Mouse (Mus musculus): Measurements from ENCODE around the gene Wwc1. TPM values are rescaled to one million over a fixed set of nuclear protein-coding genes. Genes with fewer than 3 reads are reported as not detected.

The Wwc1 gene
- total and polyA plus RNA-seq, 3 experiments, result 0.89 to 8.7 (median 2.0) TPM

DNA sequence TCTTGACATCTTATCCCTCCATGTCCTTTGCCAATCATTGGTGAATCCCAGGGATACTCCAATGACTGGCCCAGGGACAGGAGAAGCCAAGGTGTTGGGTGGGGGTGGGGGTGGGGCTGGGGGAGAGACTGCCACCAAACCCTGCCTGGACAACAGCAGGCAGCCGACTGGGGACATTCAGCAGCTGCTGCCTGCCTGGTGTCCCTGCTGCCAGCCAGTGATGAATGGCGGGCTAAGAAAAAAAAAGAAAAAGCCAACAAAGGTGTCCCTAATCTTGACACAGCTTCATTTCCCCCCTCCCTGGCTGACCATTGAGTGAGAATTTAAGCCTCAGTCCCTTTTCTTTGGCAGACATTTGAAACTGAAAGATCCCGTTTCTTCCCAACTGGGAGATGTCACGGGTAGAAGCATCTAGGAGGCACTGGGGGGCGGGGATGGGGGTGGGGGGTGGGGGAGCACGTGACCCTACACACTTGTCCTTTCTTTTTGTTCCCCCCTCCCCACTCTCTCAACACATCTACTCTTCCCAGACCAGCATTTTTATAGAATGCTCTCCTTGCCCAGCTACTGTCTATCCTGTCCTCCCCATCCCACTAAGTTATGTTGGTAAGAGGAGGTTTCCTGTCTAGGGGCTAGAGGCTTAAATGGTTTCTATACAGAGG, 7.9 kb downstream of the Wwc1 start:
- in situ Hi-C loops (cut with MboI; ENCODE audit: low pct_ligation_motif_present, low pct_unique_long_range_greater_than_20kb, low sequenced_read_pairs), result no loop called here
- Histone ChIP-seq H3K4me1 (ENCODE audit: control insufficient read depth in 1 of 2, insufficient read depth in 2 of 2) (peaks cover 0 to 22% of the 10 kb centered on the region in 2 experiments; a peak in 2 of 4 replicates), H3K27me3 (replicated peaks) (no peaks in the 10 kb centered on the region)

DNA sequence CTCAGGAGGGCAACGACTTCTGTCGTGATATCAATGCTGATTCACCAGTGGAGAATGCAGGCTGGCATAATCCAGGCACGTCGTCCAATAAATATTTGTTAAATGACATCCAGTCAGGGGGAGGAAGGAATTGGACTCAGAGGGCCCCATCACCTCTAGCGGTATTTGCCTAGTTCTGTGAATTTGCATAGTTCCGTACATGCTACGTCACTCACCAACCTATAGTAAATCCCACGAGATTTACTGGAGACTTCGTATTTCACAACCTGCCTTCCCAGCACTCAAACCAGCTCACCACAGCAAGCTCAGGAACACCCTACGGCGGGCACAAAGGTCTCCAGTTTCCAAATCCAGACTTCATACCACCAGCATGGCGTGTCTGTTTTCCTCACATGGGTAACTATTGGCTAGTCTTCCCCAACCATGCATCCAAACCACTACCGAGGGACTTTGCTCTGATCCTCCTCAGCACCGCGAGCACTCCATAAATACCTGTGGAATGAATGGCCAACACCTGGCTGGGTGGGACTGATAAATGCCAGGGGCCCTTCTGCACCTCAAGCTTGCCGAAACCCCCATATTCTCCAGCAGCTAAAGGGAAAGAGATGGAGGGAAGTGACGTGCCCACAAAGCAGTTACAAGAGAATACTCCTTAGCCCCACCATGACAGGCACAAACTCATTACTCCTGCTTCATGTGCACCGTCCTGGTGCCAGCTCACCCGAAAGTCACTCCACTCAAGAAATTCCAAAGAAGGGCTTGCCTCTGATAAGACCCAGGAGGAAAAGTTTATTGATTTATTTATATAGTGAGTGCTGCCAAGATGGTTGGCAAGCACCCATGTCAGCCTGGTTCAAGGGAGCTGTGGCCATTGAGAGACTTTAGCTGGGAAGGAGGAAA, 9.3 kb downstream of the Wwc1 start:
- Histone ChIP-seq H3K4me1 (ENCODE audit: control insufficient read depth in 1 of 2, insufficient read depth in 2 of 2) (peaks cover 0 to 22% of the 10 kb centered on the region in 2 experiments; a peak in 2 of 4 replicates), H3K79me2 (replicated peaks; ENCODE audit: control insufficient read depth, extremely low read depth, insufficient read depth, poor library complexity, severe bottlenecking) (no peaks in the 10 kb centered on the region), H3K36me3 (replicated peaks in 1 of 2; ENCODE audit: control insufficient read depth in 1 of 2, insufficient read depth in 1 of 2, low read length in 1 of 2) (no peaks in the 10 kb centered on the region), H3K4me2 (ENCODE audit: insufficient read depth, low read depth, poor library complexity, severe bottlenecking) (no peak overlapping the region), H3K4me3 (replicated peaks in 1 of 3; ENCODE audit: low read depth in 2 of 3, low read length in 2 of 3, poor library complexity in 1 of 3) (no peak overlapping the region), H3K9ac (ENCODE audit: insufficient read depth, low read depth) (no peak overlapping the region), H3K27me3 (replicated peaks) (no peaks in the 10 kb centered on the region), H3K9me3 (replicated peaks; ENCODE audit: low read length) (no peaks in the 10 kb centered on the region), H3K27ac (ENCODE audit: insufficient read depth, low read depth) (no peak overlapping the region)
- dilution Hi-C loops (cut with MboI; ENCODE audit: extremely low pct_ligation_motif_present, extremely low pct_unique_long_range_greater_than_20kb, low sequenced_read_pairs) (no loop called here), in situ Hi-C loops (cut with MboI; ENCODE audit: low pct_ligation_motif_present, low pct_unique_long_range_greater_than_20kb, low sequenced_read_pairs) (no loop called here)
- peak; percentile 62 for DNase-seq (ENCODE audit: extremely low read depth)
- no peak for TF ChIP-seq SIN3A (IDR thresholded peaks at IDR 0.05; ENCODE audit: low read length)
- no peak for TF ChIP-seq JUN (IDR thresholded peaks at IDR 0.05; ENCODE audit: insufficient read depth, low read depth, low read length)
- TF ChIP-seq CTCF (conservative IDR thresholded peaks at IDR 0.05 in 1 of 2, IDR thresholded peaks at IDR 0.05 in 1 of 2; ENCODE audit: low read depth in 2 of 2, low read length in 2 of 2), result no peak
- no peak for TF ChIP-seq CHD2 (IDR thresholded peaks at IDR 0.05; ENCODE audit: low read length)
- TF ChIP-seq USF2 (conservative IDR thresholded peaks at IDR 0.05; ENCODE audit: low read depth, low read length), result no peak
- no peak for TF ChIP-seq EP300 (IDR thresholded peaks at IDR 0.05; ENCODE audit: low read length)
- TF ChIP-seq ETS1 (conservative IDR thresholded peaks at IDR 0.05; ENCODE audit: low read depth, low read length), result no peak

More for the DNA sequence above, 7.9 kb downstream of the Wwc1 start:
- H3K4me2 ChIP-seq (ENCODE audit: insufficient read depth, low read depth, poor library complexity, severe bottlenecking), result no peak overlapping the region
- H3K36me3 ChIP-seq (replicated peaks in 1 of 2; ENCODE audit: control insufficient read depth in 1 of 2, insufficient read depth in 1 of 2, low read length in 1 of 2), result no peaks in the 10 kb centered on the region
- H3K9me3 ChIP-seq (replicated peaks; ENCODE audit: low read length), result no peaks in the 10 kb centered on the region
- DNase-seq (ENCODE audit: extremely low read depth), result no peak
- no peak overlapping the region for H3K27ac ChIP-seq (ENCODE audit: insufficient read depth, low read depth)
- no peak overlapping the region for H3K4me3 ChIP-seq (replicated peaks in 1 of 3; ENCODE audit: low read depth in 2 of 3, low read length in 2 of 3, poor library complexity in 1 of 3)
- TF ChIP-seq USF2 (conservative IDR thresholded peaks at IDR 0.05; ENCODE audit: low read depth, low read length) (no peak), IRF4 (IDR thresholded peaks at IDR 0.05; ENCODE audit: low read depth, low read length) (no peak), ELF1 (IDR thresholded peaks at IDR 0.05; ENCODE audit: low read depth, low read length) (no peak), CHD1 (IDR thresholded peaks at IDR 0.05; ENCODE audit: low read depth, low read length) (no peak), MYC (IDR thresholded peaks at IDR 0.05; ENCODE audit: low read depth, low read length) (no peak), PAX5 (IDR thresholded peaks at IDR 0.05; ENCODE audit: low read length) (no peak)
- no peaks in the 10 kb centered on the region for H3K79me2 ChIP-seq (replicated peaks; ENCODE audit: control insufficient read depth, extremely low read depth, insufficient read depth, poor library complexity, severe bottlenecking)
- no peak overlapping the region for H3K9ac ChIP-seq (ENCODE audit: insufficient read depth, low read depth)
- dilution Hi-C loops (cut with MboI; ENCODE audit: extremely low pct_ligation_motif_present, extremely low pct_unique_long_range_greater_than_20kb, low sequenced_read_pairs), result no loop called here
